Mouse (Mus musculus) thymus, adult 2 months (tissue): ENCODE data around the gene Gm10197.

ENCODE experiments used
- CTCF ChIP-seq: fragments of 200-500 bp; IDR thresholded peaks from 2 replicates; pipeline ENCODE4 v1.5.1; 2012; ENCODE audit warnings: mild to moderate bottlenecking, control low read depth, low read length, moderate library complexity, borderline replicate concordance; ENCODE audit not compliant: control insufficient read depth, poor library complexity, insufficient read depth; ENCODE audit errors: extremely low read depth
- POLR2A ChIP-seq: fragments of 200-500 bp; IDR thresholded peaks from 2 replicates; pipeline ENCODE4 v1.6.1; 2012; ENCODE audit warnings: mild to moderate bottlenecking, low read length, control low read depth, moderate library complexity; ENCODE audit not compliant: control insufficient read depth, poor library complexity, insufficient read depth; ENCODE audit errors: extremely low read depth

- TF ChIP-seq CTCF: no peak
- TF ChIP-seq POLR2A: no peak
Observed at GRCm38 (mm10) chr19:53394552-53394951, 23.0 kb upstream of the Gm10197 start.
